Mouse (Mus musculus): ENCODE measurements at regions not wholly inside any gene's neighbourhood (a gene's known extent, or its start where the extent isn't known, plus 50 kb on each side); places are given as distances from the start of the nearest gene placed in this dataset.

GRCm38 (mm10) chr12:70672115-70672514 lies 153.2 kb upstream of the Frmd6 start:
- no peak for DNase-seq (ENCODE audit: low spot score in 2 of 2)

- DNase-seq (ENCODE audit: low spot score in 2 of 2): no peak
Observed at GRCm38 (mm10) chr12:70673188-70673587, 152.1 kb upstream of the Frmd6 start.

- DNase-seq (ENCODE audit: low spot score in 2 of 2): no peak
Observed at GRCm38 (mm10) chr12:70674144-70674543, 151.2 kb upstream of the Frmd6 start.

- DNase-seq (ENCODE audit: low spot score in 2 of 2): no peak
Observed at GRCm38 (mm10) chr12:70675846-70676245, 149.5 kb upstream of the Frmd6 start.

GRCm38 (mm10) chr12:70679701-70680425 lies 145.5 kb upstream of the Frmd6 start:
- no peak for DNase-seq (ENCODE audit: low spot score in 2 of 2)

- DNase-seq (ENCODE audit: low spot score in 2 of 2): peak; percentile 32 to 33
Observed at GRCm38 (mm10) chr12:70681407-70681990, 143.8 kb upstream of the Frmd6 start.

- no peak for DNase-seq (ENCODE audit: low spot score in 2 of 2)
Observed at GRCm38 (mm10) chr12:70684354-70684753, 141.0 kb upstream of the Frmd6 start.

- DNase-seq (ENCODE audit: low spot score in 2 of 2): no peak
Observed at GRCm38 (mm10) chr12:70685432-70685831, 139.9 kb upstream of the Frmd6 start.

GRCm38 (mm10) chr12:70686337-70686736 lies 139.0 kb upstream of the Frmd6 start:
- no peak for DNase-seq (ENCODE audit: low spot score in 2 of 2)

GRCm38 (mm10) chr12:70686971-70687370 lies 138.3 kb upstream of the Frmd6 start:
- DNase-seq (ENCODE audit: low spot score in 2 of 2): no peak

- DNase-seq (ENCODE audit: low spot score in 2 of 2): no peak
Observed at GRCm38 (mm10) chr12:70695162-70695561, 130.2 kb upstream of the Frmd6 start.

- no peak for DNase-seq (ENCODE audit: low spot score in 2 of 2)
Observed at GRCm38 (mm10) chr12:70696256-70696655, 129.1 kb upstream of the Frmd6 start.

GRCm38 (mm10) chr12:70698466-70698865 lies 126.8 kb upstream of the Frmd6 start:
- DNase-seq (ENCODE audit: low spot score in 2 of 2): no peak

GRCm38 (mm10) chr12:70702473-70702872 lies 122.8 kb upstream of the Frmd6 start:
- no peak for DNase-seq (ENCODE audit: low spot score in 2 of 2)

GRCm38 (mm10) chr12:70706806-70707628 lies 118.3 kb upstream of the Frmd6 start:
- no peak for DNase-seq (ENCODE audit: low spot score in 2 of 2)

GRCm38 (mm10) chr12:70707629-70708289 lies 117.6 kb upstream of the Frmd6 start:
- no peak for DNase-seq (ENCODE audit: low spot score in 2 of 2)

- no peak for DNase-seq (ENCODE audit: low spot score in 2 of 2)
Observed at GRCm38 (mm10) chr12:70708290-70708668, 117.0 kb upstream of the Frmd6 start.

- DNase-seq (ENCODE audit: low spot score in 2 of 2): no peak
Observed at GRCm38 (mm10) chr12:70710311-70710710, 115.0 kb upstream of the Frmd6 start.

- DNase-seq (ENCODE audit: low spot score in 2 of 2): no peak
Observed at GRCm38 (mm10) chr12:70711030-70711429, 114.3 kb upstream of the Frmd6 start.

- DNase-seq (ENCODE audit: low spot score in 2 of 2): no peak
Observed at GRCm38 (mm10) chr12:70712322-70713024, 112.8 kb upstream of the Frmd6 start.

GRCm38 (mm10) chr12:70713499-70714280 lies 111.6 kb upstream of the Frmd6 start:
- no peak for DNase-seq (ENCODE audit: low spot score in 2 of 2)
